Mouse (Mus musculus) urinary bladder, postnatal 36 days (tissue): ENCODE measurements around the gene Inafm2.

Experiments used
- DNase-seq, 2 experiments: peaks; one replicate each; pipeline ENCODE4 v3.0.0; 2022; ENCODE audit warnings: low spot score in 2 of 2, mixed read lengths in 1 of 2

The Inafm2 gene

DNA sequence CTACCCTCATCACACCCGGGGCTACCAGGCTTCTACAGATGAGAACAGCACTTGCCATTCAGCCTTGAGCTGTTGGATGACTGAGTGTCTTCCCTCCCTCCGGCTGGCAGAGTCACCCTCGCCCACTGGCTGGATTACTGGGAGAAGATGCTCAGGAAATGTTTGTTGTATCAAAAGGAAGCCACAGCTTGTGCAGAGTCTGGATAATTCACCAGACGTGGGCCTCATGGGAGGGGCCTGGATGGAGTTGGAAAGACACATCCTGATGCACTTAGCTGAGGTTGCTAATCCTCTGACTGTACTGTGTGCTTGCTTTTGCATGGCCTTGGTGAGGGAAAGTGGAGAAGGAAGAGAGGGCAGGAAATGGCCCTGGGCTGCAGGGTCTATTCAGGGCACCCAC, 10.5 kb downstream of the Inafm2 start:
- DNase-seq: no peak

DNA sequence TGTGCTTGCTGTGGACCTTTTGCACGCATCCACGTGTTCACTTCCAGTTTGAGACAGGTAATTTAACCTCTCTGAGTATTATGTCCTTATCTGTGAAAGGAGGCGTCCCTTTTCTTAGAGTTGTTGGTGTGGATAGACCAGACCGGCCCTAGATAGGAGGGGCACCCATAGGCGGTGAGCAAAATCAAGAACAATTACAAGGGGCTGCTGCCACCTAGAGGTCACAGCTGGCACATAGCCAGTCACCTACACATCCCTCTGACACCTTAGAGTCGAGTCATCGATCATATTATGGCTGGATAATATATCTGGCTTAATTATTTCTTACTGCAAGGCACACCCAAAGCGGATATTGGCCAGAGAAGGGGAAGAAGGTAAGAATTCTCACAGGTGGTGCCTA, 14.3 kb downstream of the Inafm2 start:
- DNase-seq: peak in 1 of 2 experiments; percentile 66

DNA sequence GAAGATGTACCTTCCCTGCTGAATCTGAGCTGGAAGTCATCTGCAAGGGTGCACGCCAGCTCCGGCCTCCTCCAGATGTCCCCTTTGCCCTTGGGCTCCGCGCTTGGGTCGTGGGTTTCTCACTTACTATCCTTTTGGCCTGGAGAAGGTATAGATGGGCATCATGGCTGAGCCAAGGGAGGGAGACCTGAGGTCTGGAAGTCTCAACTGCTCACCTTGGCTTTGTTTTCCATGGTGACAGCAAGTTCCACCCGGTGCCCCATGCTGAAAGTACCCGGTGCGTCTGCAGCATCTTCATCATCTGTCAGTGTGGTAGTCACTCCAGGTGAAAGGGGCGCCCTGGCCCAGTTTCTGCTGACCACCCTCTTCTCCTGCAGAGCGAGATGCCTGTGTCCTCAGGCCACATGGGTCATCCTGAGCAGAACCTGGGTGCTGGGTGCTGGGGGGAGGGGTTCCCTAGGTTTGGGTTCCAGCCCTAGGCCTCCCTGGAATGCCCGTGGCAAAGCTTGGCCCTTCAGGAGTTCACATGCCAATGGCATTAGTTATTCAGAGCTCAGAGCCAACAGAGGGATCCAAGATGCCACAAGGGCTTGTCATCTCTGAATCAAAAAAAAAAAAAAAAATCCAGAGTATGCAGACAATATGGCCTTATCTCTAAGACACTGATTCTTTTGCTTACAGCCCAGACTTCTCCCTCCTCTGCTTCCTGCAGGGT, 14.9 kb downstream of the Inafm2 start:
- DNase-seq: no peak

DNA sequence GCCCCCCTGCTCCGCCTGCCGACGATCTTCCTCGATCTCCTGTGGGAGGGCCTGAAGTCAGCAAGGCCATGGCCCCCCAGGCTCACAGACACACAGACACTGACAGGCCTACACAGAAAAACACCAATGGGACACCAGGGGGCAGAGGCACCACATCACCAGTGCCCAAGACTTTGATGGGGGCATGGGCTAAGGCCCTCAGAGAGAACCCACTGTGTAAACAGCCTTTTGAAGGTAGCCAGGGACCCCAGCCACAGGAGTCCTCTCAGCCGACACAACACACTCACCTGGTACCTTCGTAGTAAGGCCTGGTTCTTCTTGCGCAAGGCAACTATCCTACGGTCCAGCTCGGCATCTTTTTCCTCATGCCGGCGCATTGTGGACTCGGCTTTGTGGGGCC, 15.8 kb downstream of the Inafm2 start:
- DNase-seq: no peak

DNA sequence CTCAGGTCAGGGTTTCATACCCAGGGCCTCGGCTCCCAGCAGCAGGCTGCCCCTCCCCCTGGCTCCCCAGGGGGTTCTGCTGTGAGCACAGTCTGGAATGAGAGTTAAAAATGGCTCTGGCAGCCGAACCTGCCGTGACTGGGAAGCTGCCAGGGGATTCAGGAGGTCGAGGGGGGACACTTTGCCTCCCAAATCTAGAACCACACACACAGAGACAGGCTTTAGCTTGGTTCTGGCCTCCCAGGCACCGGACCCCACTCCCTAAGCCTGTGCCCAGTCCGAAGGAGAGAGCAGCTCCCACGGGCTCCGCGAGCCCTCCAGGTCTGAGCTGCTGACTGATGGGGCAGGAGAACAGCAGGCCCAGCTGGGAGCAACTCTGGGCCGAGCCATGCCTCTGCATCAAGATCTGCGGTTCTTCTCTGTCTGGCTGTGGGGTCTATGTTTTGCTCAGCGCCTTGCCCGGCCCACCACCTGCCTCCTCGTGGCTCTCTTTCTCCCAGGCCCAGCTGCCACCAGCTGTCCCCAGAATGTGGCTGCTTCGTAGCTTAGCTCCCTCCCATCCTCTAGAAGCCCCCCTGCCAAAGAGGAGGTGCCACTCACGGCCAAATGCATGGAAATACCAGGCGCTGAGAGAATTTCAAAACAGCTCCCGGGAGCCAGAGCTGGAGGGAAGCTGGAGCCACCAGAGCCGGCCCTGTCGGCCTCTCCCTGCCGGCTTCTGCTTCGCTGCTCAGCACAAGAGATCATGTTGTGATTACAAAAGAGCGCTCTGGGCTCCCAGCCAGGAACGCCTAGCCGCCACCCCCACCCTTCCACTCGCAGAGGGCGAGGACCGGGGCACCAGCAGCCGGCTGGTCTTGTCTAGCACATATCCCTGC, 16.6 kb downstream of the Inafm2 start, which contains the start of gene Ccdc9b:
Gene Ccdc9b, minus strand, starts transcription at position 756 of the 878 bp plus-strand sequence.
- DNase-seq: peak; percentile 91 to 96

DNA sequence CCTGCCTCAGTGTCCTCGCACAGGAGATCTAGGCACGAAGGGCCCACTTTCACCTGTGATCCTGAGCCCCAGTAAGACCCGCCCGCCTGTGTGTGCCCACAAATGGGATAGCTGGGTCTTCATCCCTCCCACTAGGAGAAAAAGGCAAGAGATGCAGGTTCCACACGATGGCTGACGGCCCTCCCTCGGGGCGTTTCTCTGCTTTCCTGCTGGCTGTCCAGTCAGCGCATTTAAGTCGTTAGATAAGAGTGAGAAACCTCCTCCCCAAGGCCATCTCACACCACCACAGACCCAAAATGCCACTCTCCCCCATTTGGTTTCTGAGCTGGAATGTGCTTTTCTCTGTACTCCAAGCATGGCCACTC, 17.2 kb downstream of the Inafm2 start:
- no peak for DNase-seq

DNA sequence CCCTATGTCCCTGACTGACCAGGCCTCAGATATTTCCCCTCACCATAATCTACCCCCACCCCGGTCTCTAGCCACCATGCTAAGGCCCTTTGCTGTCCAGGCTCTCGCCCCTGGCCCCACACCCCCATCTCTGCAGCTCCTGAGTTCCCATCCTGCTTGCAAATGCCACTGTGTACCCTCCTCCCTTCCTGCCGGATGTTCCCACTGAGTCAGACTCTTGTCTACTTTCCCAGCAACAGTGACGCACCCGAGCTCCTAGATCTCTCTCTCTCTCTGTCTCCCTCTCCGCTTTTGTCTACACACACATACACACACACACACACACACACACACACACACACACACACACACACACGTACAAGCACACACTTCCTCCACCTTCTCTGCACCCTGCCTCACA, 17.9 kb downstream of the Inafm2 start:
- no peak for DNase-seq

DNA sequence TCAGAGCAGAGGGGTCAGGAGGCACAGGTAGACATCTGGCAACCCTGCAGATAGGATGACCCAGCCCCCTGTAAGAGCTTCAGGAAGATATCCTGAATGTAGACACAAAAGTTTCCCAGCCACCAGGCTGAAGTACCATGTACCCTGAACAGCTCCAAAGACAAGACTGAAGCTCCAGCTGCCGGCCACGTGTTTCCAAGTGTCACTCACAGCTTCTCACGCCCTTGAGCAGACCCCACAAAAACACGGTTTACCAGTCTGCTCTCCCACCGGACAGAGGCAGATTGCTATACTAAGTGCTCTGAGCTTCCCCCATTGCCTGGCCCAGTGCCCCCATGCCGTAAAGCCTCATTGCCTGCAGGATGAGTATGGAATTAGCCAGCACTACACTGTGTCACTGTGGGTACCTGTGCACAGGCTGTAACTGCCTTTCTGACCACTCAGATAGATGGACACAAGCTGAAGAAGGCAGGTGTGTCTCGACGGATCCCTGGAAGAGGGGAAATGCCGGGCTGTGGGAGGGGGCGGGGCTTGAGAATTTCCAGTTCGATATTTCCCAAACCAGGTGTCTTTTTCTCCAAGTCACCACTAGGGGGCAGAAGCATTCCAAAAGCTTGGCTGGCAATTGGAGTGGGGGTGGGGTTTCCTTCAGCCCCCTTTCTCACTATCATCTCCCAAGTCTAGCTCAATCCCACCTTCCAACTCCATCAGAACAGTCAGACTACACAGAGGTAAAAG, 18.7 kb downstream of the Inafm2 start:
- no peak for DNase-seq

DNA sequence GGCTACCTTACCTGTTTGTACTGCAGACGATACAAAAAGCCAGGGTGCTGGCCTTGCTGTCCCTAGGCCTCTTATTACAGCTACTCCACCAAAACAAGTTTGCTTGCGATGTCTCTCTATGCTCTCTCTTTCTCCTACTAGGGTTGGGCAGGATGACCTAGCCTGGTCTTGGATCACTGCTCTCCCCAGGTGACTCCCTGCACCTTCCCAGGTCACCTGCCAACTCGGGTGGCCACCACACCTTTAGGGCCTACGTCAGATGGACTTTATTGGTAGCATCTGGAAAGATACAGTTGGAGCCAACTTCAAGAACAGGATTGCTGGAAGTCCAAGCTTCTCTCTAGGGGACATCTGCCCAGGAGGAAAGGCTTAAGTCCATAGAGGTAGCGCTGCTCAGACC, 19.3 kb downstream of the Inafm2 start:
- no peak for DNase-seq

DNA sequence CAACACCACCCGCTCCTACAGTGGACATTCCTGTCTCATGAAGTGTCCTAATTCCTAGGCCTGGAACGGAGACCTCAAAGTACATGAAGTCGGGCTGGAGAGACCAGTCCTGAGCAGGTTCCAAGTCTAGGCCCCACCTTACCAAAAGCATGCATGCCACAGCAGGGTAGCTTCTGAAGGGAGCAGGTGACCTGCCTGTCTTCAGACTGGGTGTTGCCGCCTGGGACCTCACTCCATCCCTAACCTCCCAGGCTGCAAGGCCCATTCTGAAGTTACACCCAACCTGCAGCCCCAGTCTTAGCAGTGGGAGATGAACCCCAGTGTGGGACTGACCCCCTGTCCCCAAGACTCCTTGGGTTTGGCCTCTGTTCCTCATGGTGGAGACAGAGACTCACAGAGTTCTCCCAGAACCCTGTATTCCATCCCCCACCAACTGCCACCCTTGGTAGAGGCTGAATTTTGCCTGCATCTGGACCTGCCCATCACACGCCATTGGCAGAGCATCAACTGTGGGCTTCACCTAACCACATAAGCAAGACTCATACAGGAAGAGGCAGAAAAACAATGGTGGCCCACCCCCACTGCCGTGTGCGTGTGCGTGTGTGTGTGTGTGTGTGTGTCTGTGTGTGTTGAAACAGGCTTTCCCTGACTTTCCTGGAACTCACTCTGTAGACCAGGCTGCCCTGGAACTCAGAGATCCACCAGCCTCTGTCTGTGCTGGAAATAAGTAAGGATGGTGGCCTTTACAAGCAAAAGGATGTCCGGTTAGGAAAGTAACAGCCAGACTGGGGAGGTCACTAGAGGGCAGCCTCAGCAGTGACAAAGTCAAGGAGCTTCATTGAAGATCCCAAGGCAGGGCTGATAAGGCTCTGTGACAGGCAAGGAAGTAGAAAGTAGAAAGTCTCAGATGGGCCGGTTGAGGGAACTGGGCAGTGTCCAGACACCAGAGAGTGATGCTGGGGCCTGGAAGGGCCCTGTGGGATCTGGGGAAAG, 20.8 kb downstream of the Inafm2 start:
- DNase-seq: no peak

DNA sequence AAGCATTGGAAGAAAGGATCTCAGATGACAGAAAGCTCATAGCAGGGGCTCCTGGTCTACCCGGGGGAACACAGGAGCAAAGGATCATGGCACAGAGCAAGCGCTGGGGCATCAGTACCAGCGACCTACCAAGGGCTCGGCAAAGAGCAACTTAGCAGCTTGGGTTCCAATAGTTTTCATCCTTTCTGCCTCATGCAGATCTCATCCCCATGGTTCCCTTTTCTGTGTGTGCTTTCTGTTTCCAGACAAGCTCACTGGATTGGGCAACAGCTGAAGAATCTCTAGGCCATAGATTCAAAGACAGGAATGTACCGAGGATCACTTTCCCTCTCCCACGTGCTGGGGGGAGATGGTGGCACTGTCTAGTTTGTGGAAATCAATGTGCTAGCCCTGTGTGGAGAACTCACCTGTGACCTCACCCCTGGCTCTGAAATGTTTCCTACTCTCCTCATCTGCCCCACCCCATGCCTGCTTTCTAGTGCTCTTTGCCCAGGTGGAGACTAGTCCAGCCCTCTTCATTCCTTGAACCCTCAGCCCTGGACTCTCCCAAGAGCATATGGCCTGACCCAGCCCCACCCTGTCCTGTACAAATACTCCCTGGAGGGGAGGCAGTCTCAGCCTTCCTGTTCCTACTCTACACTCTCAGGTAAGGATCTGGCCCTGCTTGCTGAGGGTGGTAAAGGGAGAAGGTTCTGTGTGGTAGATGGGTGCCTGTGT, 26.8 kb downstream of the Inafm2 start, which contains the start of gene Phgr1:
Gene Phgr1, plus strand, starts transcription at position 612 of the 717 bp plus-strand sequence.
- no peak for DNase-seq

DNA sequence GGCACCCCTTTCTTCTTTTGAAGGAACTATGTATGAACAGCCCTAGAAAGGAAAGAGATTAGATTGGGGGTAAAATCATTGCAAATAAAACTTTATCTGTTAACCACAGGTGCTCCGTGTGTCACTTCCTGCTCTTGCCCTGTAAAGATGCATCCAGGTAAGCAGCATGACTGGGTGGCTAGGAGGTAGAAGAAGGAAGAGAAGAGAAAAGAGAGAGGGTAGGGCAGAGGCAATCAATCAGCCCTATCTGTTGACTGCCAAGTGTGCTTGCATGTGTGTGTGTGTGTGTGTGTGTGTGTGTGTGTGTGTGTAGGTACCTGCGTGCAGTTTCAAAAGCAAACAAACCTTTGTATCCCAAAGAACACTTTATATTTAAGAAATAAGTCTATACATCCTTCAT, 29.0 kb downstream of the Inafm2 start:
- DNase-seq: no peak

DNA sequence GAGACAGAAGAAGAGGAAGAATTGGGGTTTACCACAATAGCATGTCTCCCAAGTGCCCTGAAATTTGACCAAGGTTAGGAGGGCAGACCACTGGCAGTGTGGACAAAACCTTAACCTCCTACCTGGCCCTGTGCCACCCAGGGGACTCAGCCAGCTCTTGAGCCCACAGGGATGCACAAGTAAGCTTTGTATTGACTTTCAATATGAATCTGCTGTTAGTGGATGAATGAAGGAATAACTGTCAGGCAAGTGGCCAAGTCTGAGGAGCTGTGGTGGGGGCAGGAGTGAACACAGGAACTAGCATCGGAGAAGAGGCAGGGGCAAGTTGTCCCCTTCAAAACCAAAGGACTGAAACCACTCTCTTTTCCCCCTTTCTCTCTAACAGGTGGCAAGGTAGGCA, 29.8 kb downstream of the Inafm2 start:
- DNase-seq: no peak

DNA sequence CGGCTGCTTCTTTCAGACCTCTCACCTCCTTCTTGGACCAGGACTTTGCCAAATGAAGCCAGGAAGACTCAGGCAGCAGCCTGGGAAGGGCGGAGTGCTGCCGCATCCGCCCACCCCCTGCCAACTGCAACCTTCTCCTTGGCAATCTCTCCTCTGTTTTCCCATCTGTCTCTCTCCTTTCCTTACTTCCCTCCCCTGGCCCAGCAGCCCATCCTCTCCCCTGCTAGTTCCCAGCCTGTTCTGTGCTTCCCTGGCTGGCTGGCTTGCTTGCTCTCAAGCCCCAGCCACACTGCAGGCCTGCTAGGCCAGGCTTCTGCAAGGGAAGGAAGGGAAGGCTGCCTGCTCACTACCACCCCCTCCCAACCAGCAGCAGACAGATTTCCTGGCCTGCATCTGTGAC, 30.3 kb downstream of the Inafm2 start:
- no peak for DNase-seq

DNA sequence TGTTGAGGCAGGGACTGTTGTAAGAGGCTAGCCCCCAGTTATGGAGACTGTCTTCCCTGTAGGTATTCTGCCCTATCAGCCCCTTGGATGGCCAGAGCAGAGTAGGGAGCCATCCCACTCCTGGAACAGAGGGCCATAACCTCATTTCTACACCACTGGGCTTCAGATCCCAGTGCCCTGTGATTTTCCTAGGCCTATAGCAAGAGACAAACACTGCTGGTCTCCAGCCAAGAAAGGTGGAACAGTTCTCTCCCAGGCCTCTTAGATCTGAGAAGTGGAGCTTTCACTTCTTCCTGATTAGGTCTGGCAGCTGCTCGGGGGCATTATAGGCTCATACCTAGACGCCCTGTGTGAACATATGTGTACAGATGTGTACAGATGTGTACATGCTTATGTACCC, 30.7 kb downstream of the Inafm2 start:
- DNase-seq: no peak

DNA sequence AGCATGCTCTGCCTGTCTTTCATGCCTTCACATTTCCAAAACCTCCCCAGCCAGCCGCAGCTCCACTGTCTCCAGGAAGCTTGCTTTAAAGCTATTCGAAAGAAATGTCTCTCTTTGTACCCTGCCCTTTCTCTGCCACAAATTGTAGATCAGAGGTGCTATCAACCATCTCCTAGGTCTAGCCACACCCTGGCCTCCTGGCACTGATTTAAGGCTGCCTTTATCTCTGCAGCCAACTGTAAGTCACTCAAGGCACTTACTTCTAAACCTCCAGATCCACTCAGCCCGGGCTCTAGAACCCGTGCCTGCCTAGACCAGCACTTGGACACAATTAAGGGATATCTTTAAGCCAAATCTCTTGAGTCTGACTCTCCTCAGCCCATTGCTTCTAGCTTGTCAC, 32.9 kb downstream of the Inafm2 start:
- no peak for DNase-seq

DNA sequence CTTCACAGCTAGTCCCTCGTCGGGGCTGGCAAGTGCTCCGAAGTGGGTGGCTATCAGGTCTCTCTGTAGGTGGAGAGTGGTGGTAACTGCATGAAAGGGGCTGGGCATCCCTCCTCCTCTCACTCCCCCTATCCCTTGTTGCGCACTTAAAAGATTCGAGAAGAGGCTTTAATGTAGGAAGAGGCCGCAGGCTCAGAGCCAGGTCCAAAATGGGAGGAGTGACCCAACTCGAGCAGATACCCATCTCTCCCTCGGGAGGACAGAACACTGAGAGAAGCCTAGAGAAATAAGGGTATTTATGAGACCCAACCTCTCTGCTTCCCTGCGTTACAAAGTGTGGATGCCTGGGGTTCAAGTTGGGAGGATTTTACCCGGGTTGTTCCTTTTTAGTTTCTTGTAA, 33.5 kb downstream of the Inafm2 start:
- no peak for DNase-seq

DNA sequence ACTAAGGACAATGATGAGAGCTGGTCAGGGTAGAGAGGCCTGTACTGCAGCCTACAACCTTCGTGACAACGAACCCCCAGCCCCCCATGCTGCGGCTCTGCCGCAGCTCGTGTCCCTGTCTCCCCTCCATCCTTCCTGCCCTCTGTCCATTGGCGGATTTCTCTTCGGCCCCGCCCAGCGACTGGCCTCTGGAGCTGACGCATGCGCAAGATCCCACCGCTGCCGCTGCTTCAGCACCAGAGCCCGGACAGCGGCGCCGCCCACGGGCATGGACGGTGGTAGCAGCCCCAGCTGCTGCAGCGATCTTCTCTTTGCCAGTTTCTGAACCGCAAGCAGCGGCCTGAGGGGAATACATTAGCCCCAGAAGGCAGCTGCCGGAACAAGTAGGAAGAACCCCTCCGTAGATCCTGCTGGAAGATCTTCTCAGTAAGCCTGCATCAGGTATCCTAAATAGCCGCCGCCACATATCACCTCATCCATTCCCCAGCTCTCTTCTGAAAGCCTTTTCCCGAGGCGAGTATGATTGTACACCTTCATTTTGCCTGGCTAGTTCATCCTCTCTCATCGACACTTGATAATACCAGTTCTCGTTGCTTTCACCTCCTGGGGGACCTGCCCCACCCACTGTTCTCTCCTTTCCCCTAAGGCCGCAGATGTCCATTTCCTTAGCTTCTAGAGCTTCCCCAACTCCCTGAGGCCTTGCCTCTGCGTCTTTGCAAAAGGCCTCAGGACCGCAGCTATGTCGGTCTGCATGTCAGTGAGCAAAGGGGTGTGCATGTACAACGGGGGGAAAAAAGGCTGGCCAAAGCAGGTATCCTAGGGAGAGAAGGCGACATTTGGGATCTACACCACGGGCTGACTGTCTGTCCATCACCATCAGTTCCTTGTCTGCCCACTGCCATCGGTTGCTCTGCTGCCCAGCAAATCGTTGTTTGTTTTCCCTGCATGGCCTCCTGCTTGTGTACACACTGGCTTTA, 34.2 kb downstream of the Inafm2 start, which contains the start of gene Disp2:
Gene Disp2, plus strand, starts transcription at position 216 of the 977 bp plus-strand sequence.
- DNase-seq: peak; percentile 81 to 91

DNA sequence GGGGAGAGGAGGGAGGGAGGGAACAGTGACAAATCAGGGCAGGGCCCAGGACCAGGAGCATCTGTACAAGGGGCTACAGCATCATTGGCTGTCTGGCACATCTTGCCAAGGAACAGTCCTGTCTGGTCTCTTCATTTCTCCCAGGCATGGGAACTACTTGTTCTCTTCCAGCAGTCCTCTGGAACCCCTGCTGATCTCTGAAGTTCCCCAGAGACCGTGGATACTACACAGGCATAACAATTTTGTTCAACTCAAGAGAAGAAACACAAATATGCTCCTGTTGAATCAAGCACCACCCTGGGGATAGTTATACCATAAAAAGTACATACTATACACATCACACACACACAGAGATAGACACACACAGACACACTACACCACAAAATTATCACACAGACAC, 35.6 kb downstream of the Inafm2 start:
- DNase-seq: no peak
